Mouse (Mus musculus): ENCODE results near the gene Smim27.

GRCm38 (mm10) chr4:40220437-40220836 lies 48.9 kb upstream of the Smim27 start:
- no peak for TF ChIP-seq POLR2A (IDR thresholded peaks at IDR 0.05; ENCODE audit: control insufficient read depth, extremely low read depth, insufficient read depth, low read length, poor library complexity)
- TF ChIP-seq CTCF (IDR thresholded peaks at IDR 0.05; ENCODE audit: borderline replicate concordance, control insufficient read depth, extremely low read depth, insufficient read depth, low read length, poor library complexity): no peak
